Mouse (Mus musculus): ENCODE measurements around the gene BC024978.

The BC024978 gene

GRCm38 (mm10) chr7:27195681-27196611 lies at the start of gene BC024978, which contains the start of gene Snrpa:
Gene BC024978, plus strand, starts transcription at chr7:27195781.
Gene Snrpa, minus strand, starts transcription at chr7:27196271.
- DNase-seq (ENCODE audit: low read depth), result peak; percentile 99

DNA sequence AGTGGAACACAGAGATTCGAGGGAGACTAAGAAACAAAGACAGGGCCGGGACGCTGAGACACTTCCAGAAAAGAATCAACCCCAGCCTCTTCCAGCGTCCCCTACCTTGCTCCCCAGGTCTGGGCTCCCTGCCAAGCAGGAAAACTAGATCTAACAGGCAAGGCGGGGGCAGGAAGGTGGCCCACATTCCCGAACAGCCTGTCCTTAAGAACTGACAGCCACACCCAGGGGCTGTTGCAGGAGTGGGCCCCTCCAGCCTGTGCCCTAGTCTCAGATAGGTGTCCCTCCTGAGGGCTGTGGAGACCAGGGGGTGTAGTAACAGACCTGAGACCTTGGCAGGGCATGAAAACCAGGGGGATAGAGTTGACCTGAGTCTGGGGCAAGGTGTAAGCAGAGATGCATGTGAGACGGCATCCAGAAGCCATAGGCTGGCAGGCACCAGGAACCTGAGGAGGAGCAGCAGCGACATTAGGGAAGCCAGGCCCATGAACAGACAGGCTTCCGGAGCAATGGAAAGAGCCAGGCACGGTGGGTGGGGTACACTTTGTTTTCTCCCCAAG lies 42.3 kb upstream of the BC024978 start, which contains the start of gene Cyp2t4:
Cyp2t4 (plus strand) TSS at position 510 of the 560 bp plus-strand sequence.
- DNase-seq (ENCODE audit: low read depth), result no peak

DNA sequence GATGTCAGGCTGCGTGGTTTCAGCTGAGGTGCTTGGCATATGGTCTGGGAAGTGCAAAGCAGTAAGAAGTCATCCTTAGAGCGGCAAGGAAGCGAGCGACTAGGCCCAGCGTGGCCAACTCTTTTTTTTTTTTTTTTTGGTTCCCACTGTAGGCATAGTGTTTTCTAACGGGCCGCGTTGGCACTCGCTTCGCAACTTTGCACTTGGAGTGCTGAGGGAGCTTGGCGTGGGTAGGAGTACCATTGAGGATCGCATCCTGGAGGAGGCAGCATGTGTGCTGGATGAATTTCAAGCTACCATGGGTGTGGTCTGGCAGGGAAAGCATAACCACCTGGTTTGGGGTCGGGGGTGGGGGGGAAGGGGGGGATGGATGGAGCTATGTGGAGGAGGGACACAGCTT lies 39.6 kb upstream of the BC024978 start:
- DNase-seq (ENCODE audit: low read depth), result no peak

GRCm38 (mm10) chr7:27158171-27158570 lies 37.4 kb upstream of the BC024978 start:
- no peak for DNase-seq (ENCODE audit: low read depth)

GRCm38 (mm10) chr7:27159256-27159655 lies 36.3 kb upstream of the BC024978 start:
- DNase-seq (ENCODE audit: low read depth), result no peak

DNA sequence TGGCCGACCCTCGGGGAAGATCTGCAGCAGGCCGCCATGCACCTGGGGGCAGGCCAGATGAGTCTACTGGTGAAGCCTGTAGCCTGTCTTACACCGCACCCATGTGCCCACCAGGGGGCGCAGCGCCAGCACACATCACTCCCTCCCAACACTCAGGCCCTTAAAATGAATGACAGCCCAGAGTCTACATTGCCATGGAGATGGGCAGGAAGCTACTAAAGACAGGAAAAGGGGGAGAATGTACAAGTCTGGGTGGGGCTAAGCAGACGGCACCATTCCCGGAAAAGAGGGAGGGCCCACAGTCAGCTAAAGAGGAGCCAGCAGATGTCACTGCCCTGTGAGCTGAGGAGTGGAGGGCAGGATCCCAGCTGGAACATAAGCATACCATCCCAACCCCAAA lies 35.7 kb upstream of the BC024978 start:
- DNase-seq (ENCODE audit: low read depth), result peak; percentile 91

DNA sequence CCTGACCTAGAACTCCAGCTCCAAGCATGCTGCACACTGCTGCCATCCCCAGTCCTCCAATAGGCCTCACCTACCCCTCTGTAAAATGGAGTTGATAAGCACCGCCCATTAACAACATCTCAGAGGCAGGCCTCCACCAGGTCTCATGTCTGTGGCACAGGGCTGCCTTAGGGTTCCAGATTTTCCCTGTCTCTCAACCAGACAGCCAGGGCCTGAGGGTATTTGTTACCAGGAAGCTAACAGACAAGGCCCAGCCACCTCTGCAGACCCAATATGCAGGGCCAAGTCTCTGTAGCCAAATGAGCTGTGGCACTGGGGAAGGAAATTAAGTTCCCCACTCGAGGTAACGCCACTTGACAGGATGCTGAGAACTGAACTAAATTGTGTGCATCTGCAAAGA lies 34.7 kb upstream of the BC024978 start:
- DNase-seq (ENCODE audit: low read depth), result no peak

GRCm38 (mm10) chr7:27161744-27162143 lies 33.8 kb upstream of the BC024978 start:
- DNase-seq (ENCODE audit: low read depth), result no peak

DNA sequence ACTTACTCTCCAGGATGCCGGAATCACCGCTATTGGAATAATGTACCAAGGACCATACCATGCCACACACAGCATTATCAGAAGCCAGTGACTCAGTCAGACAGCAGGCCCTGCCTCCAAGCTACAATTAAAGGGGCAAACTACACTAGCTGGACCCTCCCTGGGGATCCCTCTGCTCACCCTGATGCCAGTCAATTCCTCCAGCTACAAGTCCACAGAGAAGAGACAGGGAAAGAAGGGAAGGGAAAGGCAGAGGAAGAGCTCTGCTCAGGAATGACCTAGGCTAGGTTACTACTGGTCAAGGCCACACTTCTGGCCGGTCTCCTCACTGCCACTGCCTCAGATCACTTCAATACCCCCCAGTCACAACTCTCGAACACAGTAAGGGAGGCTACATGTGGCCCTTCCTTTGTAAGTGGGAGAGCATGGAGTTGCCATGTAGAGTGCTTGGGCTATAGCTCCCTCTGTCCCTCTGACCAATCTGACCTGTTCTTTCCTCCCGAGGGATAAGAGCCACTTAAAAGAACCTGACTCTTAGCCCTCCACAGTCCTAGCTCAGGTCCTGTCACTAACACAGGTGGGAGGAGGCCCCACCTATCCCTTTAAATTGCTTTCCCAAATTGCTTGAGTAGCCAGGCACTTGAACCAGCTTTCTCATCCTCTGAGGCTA lies 32.7 kb upstream of the BC024978 start:
- DNase-seq (ENCODE audit: low read depth), result no peak

DNA sequence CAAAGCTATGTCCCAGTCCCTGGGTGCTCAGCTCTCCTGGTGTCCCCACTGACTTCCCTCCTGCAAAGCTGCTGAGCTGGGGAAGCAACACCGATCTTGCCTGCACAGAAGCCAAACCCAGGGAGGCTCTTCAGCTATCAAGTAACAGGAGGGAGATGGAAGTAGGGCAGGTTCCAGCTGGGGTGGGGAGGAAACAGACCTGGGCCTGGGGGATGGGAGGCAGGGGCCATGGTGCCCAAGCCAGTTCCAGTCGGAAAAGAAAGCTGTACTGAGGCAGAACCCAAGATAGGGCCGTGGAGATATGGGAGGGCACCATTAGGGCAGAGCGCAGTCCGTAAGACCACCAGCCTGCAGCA lies 32.2 kb upstream of the BC024978 start:
- no peak for DNase-seq (ENCODE audit: low read depth)

- no peak for DNase-seq (ENCODE audit: low read depth)
These were observed 31.3 kb upstream of the BC024978 start for GRCm38 (mm10) chr7:27164112-27164947.

DNA sequence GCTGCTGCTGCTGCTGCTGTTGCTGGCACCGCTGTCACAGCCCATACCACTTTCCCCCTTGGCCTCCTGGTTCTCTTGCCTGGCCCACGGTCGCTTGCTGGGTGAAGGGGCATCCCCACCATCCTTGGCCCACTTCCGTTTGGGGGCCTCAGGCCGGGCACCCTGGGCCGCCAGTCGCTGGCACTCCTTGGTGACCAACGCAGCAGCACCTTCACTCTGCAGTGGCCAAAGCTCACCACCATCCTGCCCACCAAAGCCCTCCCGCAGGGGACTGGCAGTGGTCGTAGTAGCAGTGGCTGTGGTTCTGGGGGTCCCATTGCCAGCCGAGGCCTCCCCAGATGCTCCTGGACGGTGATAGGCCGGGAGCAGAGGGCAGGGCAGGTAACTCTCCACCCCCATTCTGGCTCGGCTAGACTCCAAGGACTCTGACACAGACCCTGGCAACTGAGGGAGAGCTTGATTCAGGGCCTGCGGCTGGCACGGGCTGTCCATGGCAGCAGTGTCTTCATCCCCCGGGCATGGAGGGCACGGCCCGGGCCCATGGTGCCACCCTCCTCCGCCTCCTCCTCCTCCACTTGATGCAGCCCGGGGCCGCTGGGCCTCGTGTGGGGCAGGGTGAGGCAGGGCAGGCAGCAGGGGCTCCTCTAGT lies 30.4 kb upstream of the BC024978 start:
- DNase-seq (ENCODE audit: low read depth), result no peak

DNA sequence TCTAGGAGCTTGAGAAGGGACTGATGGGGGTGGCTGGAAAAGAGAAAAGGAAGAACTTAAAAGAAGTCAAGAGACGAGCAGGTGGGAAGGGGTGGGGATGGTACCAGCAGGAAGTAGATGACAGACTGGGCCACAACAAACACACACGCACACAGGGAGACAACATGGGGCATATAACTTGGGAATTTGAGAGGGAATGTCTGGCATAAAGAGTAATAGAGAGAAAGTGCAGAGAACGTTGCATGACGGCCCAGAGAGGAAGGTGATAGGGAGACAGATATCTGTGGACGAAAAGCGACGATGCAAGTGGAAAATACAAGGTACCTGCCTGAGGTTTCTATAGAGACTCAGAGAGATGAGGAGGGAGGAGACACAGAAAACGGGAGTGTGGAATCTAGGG lies 29.9 kb upstream of the BC024978 start:
- peak; percentile 65 for DNase-seq (ENCODE audit: low read depth)

- peak; percentile 91 for DNase-seq (ENCODE audit: low read depth)
These were observed 29.4 kb upstream of the BC024978 start for GRCm38 (mm10) chr7:27166229-27166613.

GRCm38 (mm10) chr7:27166614-27167474 lies 28.7 kb upstream of the BC024978 start, which contains the start of gene Egln2:
Gene Egln2, minus strand, starts transcription at chr7:27166802.
- DNase-seq (ENCODE audit: low read depth), result peak; percentile 98

DNA sequence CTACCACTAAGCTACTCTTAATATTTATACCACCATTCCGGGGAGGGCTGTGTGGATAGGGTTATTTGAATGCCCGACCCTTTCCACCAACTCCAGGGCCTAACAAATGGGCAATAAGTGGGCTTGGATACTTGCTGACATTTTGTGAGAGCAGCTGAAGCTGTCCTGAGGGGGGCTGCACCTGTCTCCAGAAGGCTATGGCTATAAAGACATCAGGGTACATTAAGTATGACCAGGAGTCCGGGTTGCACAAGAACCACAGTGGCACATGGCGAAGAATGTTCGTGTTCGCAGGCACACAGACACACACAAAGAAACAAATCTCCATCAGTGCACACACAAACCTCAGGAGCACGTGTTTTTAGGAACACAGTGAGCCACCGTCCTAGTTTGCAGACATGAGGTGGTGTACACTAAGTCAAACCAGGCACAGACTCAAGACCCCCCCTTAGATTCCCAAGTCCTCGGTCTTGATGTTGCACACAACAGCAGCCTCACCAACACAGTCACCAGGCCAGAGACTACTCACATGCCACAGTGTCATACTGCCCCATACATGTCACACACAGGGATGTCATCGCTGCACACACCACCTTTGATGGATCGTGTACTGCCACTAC lies 28.0 kb upstream of the BC024978 start:
- DNase-seq (ENCODE audit: low read depth), result peak; percentile 42

GRCm38 (mm10) chr7:27168371-27168770 lies 27.2 kb upstream of the BC024978 start:
- no peak for DNase-seq (ENCODE audit: low read depth)

DNA sequence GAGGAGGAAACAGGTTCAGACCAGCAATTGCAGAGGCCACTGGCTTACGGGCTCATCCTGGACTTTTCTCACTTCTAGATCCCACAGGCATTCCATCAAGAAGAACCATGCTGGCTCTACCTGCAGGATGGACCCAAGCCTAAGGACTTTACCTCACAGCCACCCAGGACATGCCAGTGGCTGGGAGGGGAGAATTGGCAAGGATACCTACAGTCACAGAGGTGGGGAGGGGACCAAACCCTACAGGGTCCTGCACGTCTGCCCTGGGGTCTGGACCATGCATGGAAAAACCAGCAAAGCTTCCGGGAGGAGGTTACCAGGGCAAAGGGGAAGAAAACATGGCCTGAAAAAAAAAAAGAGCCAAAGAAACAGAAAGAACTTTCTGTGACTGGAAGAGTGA lies 24.6 kb upstream of the BC024978 start:
- no peak for DNase-seq (ENCODE audit: low read depth)

DNA sequence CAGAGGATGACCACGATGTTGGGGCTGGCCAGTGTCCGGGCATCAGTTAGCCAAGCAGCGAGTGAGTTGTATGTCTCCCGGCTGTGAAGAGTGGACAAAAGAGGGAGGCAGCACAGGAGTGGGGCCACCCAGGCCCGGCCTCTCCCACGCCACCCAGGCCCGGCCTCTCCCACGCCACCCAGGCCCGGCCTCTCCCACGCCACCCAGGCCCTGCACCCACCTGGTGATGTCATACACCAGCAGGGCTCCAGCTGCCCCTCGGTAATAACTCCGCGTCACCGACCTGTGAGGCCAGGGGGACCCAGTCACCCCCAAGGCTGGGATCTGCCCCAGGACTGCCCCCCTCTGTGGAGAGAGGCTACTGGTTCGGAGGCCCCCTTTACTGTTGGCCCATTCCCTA lies 21.1 kb upstream of the BC024978 start:
- no peak for DNase-seq (ENCODE audit: low read depth)

DNA sequence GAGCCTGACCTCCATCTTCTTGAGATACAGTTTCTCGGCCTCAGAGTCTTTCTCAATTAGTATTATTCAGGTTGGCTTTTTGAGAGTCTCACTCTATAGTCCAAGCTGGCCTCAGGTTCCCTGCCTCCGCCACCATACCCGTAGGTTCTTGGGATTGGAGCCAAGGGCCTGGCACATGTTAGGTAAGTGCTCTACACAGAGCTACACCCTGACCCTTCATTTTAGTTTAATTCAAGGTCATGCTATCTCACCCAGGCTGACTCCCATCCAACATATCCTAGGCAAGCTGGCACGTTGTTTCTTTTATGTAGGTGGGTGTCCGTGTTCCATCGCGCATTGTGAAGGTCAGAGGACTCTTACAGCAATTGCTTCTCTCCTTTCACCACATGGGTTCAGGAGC lies 20.7 kb upstream of the BC024978 start:
- DNase-seq (ENCODE audit: low read depth), result no peak

Measured in induced T-regulatory cell, adult 2 months (primary cell).